Mouse (Mus musculus) heart, postnatal 36 days (tissue): ENCODE results near the gene Taf3. TPM values are rescaled to one million over a fixed set of nuclear protein-coding genes. Genes with fewer than 3 reads are reported as not detected.

Source experiments
- total RNA-seq, 2 experiments: library from RNA; stranded (reverse); gene quantifications; 2 replicates each; pipeline ENCODE4 v1.2.3; 2021

Gene Taf3
- total RNA-seq, 2 experiments from 2014 or later: 7.5 to 9.2 TPM

Other genes with a start within 250 kb of the Taf3 start
- gene 4930412O13Rik, start 167.3 kb downstream of the Taf3 start, total RNA-seq: not detected
- not detected for gene 9230102O04Rik, start 159.1 kb downstream of the Taf3 start, total RNA-seq
- gene Gata3, start 158.6 kb downstream of the Taf3 start, total RNA-seq: 1 to 10 TPM in 1 of 2 experiments, under 1 TPM in 1; 0.47 to 2.2 TPM
- gene Atp5c1, start 31.9 kb upstream of the Taf3 start, total RNA-seq: 1,000 to 10,000 TPM; 1,521 to 1,571 TPM
- 1 to 10 TPM; 7.6 to 9.2 TPM for gene Kin, start 32.0 kb upstream of the Taf3 start, total RNA-seq
- under 1 TPM; 0.22 to 0.64 TPM for gene Itih2, start 82.8 kb upstream of the Taf3 start, total RNA-seq
- 1 to 10 TPM; 6.2 to 7.0 TPM for gene Itih5, start 105.0 kb upstream of the Taf3 start, total RNA-seq